Mouse (Mus musculus) WW6 (cell line): ENCODE measurements around the gene Impg2.

Experiments used
- DNase-seq: peaks from one replicate; pipeline ENCODE4 v3.0.0-alpha.2; 2013; ENCODE audit warnings: low read depth, low spot score

Impg2 gene

DNA sequence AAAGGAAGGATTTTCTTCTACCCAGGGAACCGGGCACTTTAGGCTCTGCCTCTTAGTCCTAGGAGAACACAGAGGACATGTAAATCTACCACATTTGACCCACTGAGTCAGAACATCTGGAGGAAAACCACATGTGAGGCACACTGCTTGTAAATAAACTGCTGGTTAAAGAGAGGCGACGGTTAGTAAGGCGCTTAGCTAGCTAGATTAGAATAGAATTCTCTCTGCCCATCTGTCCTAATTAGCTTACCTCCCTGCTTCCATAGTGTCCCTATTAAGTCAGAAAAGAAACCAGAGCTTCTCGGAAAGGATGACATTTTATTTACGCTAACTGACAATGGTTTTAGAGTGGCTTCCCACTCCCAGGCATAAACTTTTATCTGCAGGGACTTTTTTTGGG lies at the start of gene Impg2:
TSS of gene Impg2 (plus strand) at position 263 of the 400 bp plus-strand sequence.
- DNase-seq: no peak

DNA sequence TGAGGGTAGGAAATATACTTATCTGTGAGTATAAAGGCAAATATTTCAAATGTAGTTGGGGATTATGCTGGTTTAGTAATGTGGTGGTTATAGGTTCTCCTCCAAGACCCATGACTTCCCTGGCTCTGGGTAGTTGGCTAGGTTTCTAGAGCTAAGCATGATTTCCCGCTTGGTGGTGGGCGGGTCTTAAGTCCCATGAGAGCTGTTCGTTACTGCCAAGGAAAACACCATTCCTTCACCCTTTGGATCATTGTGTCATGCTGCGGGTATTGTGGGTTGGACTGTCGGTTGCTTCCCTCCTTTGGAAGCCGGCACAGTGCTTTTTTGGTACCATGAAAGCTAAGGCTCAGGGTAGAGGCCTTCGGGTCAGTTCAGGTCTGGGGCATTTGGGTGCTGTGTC lies 40.6 kb upstream of the Impg2 start:
- DNase-seq: no peak

DNA sequence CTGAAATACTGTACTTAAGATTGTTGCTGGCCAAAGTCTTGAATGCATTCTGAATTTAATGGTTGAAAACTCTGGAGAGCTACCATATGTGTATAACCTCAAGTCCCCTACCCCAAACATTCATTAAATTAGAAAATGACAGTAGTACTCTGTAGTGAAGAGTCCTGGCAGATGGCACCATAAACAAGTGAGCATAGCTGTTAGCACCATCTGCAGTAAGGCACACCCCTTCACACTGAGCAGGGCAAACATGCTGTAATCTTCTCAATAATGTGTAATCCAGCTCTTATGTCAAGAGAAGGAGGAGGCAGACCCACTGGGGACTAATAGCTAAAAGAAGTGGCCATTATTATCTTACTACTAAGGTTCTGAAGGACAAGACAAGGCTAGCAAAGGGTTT lies 33.9 kb upstream of the Impg2 start:
- no peak for DNase-seq

DNA sequence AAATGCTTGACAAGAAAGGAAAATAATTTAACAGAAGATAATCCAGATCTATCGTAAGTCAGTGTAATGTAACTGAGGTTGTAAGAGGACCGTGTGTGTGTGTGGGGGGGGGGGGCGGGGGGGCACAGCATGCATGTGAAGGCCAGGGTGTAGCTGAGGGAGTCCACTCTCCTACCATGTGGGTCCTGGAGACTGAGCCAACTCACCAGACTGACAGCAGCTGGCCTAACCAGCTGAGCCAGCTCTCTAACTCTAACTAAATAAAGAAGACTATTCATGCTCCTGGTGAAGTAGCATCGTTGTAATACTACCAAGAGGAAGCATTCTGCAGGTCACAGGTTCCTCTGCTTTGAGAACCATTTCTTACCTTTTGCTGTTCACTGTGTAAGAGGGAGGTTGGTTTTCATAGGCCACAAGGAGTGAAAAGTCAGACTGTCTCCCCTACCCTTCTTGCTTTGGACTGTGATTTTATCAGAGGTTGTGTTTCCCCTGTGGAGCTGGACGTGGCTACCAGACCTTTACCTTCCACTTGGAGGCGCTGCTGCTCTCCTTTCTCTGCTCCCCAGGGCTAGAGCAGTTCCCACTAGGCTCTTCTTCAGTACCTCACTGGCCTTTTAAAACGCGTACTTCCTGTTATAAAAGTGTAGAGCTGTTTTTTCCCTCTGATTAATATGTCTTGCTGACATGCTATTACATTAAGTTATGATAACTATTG lies 28.1 kb upstream of the Impg2 start:
- DNase-seq: peak; percentile 40

DNA sequence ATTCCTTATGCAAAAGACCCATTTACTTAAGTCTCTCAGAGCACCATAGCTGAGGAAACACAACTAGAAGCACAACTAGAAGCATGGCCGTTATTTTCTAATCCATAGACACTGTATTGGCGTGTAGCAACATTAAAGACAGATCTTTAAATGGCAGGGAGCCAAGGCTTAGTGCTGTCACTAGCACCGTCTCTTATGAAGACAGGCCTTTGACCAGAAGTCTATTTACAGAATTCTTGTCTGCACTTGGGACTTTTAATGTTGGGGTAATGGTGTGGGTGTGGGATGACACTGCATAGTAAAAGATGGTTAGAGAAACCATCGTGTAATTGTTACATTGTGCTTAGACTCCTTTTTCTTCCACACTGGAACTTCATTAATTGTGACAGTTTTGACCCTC lies 17.2 kb upstream of the Impg2 start:
- DNase-seq: no peak

DNA sequence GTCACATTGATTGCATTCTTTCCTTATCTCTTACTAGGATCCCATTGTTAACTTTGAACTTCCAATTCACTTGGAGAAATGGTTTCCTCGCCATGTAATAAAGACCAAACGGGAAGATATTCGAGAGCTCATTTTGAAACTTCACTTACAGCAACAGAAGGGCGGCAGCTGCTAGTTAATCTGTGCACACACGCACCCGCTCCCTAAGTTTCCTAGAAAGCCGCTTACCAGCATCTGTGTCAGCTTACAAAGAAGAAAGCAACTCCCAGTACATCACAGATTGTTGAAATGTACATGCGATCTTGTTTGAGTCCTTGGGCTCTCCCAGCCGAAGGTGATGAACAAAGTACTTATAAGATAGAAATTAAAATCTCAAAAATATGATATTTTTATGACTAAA lies 15.9 kb upstream of the Impg2 start:
- no peak for DNase-seq

DNA sequence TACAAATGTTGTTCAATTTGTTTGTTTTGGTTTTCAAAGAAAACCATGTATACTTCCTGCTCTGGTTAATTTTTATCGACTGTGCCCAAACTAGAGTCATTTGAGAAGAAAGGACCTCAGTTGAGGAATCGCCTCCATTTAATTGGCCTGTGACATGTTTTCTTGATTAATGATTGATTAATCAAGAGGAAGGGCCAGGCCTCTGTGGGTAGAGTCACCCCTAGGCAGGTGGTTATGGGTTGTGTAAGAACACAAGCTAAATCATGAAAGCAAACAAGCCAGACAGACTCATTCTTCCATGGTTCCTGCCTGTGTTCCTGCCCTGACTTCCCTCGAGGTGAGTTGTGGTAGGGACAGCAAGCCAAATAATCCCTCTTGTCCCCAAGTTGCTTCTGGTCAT lies 8.6 kb downstream of the Impg2 start:
- no peak for DNase-seq

DNA sequence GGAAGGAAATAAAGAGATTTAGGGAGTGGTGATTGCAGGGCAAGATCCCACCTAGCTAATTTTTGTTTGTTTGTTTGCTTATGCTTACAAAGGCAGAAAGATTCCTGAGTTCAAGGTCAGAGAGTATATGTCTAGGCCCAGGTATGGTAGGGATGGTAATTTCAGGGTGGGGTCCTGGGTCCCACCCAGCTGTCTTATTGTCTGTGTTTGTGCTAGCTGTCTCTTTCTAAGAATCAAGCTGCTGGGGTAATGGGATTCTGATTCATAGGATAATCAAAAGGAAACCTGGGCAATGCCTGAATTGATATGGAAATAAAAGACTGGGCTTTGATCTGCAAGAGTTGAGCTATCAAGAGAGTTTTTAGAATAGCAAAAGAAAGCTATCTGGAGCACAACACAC lies 23.6 kb downstream of the Impg2 start:
- no peak for DNase-seq

DNA sequence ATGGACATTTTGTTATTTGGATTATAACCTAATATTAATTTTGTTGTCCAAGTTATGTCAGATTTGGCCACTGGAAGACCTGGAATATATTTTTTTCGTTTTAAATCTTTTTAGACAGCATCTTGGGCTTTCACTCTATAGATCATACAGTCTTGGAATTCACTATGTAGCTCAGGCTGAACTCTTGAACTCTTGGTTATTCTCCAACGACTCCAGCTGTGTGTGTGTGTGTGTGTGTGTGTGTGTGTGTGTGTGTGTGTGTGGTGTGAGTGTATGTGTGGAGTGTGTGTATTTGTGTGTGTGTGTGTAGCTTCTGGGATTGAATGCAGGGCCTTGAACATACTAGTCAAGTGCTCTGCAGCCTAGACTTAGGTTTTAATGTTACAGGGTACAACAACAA lies 25.3 kb downstream of the Impg2 start:
- no peak for DNase-seq

DNA sequence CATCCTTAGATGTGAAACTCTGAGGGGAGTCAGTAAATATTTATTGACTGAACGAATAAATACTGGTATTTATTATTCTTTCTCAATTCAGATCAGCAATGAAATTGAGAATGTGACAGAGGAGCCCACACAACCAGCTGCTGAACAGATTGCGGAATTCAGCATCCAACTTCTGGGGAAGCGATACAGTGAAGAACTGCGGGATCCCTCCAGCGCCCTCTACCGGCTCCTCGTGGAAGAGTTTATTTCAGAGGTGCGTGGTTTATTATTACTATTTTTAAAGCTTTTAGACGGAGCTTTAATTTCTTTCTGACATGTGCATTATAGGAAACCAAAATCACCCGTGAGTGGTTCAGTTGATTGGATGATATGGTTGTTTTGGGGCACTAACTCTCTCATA lies 27.2 kb downstream of the Impg2 start:
- DNase-seq: no peak

DNA sequence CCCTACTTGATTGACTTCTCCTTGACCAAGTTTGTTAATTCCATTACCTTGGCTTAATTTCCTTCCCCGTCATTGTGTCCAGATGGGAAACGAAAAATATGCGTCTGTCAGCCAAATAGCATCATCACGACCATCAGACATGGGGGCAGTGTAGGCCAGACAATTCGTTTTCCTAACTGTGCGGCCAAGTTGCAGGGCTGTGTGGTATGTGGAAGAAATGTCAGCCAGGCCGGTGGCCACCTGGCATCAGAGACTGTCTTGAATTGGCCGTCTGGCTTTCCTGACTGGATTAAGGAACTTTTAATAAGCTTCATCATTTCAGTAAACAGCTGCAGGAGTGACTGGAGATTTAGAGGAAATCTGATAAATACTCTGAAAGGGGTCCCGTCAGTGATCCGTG lies 28.6 kb downstream of the Impg2 start:
- no peak for DNase-seq

DNA sequence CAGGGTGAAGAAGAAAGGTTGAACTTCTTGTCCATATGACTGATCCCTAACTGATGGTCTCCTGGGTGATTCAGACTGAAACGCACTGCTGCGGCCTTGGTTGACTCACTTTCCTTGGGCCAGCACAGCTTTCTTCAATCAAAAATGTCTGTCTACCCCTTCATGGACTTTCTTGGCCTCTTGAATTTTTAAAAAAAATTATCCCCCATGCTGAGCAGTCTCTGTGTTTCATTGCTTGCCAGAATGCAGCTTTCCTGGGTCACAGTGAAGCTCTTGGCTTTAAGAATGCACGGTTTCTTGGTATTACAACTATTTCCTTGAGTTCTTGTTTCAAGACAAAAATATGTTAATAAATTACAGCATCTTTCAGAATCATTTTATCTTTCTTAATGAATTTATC lies 41.9 kb downstream of the Impg2 start:
- no peak for DNase-seq

DNA sequence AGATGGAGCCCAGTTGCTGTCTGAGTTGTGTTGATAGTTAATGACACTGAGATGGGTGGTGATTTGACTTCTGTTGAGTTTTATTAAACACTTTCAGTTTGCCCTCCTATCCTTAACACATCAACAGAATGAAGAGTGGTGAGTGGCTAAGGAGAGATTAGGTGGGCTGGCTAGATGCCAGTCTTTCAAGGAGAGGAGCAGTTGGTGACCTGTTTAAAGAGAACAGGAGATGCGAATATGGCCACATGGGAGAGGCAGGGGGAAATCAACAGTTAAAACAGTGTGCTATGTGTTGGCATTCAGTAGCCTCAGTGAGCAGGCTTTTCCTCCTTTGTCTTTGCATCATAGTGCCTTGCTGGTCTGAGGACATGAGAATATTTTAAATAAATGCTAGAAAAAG lies 69.8 kb downstream of the Impg2 start:
- DNase-seq: no peak

DNA sequence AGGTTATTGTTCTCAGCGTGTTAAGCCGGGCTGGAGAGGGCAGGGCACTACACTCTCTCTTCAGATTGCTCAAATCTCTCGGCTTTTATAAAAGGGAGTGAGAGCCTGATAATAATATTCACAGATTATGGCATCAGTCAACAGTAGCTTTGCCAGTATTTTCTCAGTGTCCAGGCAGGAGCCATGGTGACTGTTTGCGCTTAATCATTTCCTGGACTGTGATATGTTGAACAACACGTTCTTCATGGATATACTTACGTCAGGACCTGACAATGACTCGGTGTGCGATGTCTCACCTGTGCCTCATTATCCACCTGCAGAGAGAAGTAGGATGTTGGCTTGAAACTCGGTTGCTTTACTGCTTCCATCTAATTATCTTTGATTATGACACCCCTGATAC lies 74.9 kb downstream of the Impg2 start:
- DNase-seq: no peak

DNA sequence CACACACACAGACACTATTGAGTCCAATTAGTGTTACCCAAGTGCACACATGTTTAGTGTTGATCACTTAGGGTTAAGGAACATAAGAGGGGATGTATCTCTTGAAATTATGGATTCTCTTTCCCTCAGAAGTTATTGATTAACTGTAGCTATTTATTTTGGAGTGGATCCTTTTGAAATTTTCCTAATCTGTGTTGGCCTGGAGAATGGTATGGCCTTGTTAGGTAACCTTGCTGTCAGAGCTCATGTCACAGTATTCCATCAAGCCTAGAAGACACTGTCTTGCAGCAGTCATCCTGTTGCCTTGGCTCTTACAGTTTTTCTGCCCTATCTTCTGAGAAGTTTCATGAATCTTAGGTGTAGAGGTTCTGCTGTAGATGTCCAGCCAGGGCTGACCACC lies 75.6 kb downstream of the Impg2 start:
- no peak for DNase-seq

DNA sequence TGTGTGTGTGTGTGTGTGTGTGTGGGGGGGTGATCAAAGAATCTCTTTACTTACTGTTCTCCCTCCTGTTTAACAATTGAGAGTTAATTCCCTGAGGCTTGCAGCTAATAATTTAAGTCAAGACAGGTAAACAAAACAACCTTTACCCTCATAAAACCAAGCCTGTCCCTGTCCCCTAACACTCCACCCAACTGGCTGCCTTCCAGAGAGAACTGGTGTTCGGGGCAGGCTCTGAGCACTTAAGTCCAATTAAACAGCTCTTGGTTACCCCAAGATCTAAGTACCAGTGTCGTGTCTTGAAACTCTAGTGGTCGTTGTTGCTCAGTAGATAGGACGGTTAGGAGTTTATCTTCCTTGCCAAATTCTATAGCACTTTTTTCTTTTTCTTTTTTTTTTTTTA lies 77.2 kb downstream of the Impg2 start:
- no peak for DNase-seq

DNA sequence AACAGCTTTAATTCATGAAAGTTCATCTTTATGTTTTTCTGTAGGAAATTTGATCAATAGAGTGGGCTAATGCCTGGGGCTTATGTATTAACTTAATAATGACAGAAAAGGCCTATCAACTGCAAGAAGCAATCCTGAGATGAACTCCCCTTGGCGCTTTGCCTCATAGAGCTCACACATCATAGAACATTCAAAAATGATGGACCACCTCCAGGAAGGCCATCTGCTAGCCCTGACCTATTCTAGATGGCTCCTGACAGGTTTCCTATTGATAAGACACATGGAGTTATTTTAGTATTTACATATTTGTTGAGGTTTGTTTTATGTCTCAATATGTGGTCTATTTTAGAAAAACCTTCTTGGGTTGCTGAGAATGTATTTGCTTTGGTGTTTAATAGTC lies 79.2 kb downstream of the Impg2 start:
- DNase-seq: no peak

DNA sequence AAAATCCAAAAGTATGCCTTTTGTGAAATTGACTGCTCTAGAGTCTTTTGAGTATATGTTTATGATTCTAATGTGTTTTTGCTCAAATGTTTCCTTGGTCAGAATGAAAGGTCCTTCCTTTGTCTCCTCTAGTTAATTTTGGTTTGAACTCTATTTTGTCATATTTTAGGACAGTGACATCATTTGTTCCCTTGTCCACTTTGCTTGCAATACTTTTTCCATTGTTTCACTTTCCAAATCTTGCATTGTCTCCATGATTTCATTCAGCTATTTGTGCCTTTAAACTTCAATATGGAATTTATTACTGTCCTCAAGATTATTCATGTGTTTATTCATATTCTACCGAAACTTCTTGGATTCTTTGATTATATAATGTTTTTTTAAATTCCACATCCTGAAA lies 79.8 kb downstream of the Impg2 start:
- no peak for DNase-seq

DNA sequence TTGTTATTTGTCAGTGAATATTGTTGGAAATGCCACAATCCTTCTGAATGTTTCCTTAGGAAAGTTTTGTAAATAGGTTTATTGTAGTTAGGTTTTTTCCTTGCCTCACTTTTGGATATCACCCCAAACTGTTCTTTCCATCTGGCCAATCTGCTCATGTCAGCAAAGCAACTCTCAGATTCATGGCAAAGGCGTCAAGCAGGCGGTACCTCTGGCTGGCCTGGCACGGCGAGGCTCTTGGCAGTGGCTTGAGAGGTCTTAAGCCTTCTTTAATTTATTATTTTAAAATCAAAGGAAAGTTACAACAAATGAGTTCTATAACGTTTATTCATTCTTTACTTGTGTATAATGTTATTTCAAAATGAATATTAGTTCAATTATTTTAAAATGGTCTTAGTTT lies 82.0 kb downstream of the Impg2 start:
- DNase-seq: no peak

DNA sequence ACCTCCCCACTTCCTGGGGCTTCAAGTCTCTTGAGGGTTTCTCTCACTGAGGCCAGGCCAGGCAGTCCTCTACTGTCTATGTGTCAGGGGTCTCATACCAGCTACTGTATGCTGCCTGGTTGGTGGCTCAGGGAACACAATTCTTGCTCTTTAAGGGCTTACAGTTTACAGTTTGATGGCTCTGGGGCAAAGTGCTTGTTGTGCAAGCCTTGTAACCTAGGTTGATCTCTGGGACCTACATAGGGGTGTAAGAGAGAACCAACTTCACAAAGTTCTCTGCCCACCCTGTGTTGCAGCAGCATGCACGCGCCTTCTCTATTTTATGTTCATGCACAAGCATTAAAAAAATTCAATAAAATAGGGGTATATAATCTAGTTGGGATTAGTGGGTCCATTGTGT lies 82.9 kb downstream of the Impg2 start:
- DNase-seq: no peak

DNA sequence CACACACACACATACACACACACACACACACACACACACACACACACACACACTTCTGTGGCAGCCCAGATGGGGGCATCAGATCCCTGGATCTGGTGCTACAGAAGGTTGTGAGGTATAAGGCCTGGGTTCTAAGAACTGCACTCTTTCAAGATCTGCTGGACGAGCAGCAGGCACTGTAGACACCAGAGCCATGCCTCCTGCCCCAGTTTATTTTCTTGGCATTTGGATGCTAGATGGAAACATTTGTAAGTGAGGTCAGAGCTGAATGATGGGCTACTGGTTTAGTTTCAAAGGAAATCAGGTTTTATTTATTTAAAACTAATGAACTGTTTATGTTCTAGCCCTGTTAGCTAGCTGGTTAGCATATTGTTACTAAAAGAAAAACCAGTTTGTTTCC lies 90.8 kb downstream of the Impg2 start:
- DNase-seq: no peak

DNA sequence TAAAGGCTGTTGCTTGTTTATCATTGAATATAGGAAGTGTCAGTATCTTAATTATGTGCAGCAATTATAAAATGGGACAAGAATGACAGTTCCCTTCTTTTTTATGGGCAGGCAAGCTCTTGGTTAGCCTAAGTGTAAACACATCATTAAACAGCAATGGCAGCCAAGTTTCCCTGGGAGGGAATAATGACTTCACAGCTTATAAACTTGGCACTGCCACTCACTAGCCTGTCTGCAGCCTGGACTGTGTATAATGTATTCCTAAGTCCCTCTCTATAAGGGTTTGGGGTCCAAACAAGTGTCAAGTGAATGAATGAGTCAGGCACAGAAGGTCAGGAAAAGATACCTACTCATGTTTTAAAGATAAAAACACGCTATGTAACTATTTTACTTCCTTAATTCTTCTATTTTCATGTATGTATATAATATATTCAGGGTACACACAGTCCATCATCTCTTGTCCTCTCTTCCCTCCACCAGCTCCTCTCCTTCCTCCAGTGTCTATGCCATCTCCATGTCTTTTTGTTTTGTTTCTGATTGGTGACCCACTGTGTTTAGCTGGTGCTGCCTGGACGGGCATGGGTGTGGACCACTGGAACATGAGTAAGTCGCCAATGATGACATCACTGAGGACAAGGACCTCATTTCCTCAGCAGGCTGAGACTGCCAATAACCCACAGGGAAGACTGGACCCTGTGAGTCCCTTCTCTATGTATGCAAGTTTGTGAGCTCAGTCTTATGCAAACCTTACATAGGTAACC lies 92.0 kb downstream of the Impg2 start:
- no peak for DNase-seq

DNA sequence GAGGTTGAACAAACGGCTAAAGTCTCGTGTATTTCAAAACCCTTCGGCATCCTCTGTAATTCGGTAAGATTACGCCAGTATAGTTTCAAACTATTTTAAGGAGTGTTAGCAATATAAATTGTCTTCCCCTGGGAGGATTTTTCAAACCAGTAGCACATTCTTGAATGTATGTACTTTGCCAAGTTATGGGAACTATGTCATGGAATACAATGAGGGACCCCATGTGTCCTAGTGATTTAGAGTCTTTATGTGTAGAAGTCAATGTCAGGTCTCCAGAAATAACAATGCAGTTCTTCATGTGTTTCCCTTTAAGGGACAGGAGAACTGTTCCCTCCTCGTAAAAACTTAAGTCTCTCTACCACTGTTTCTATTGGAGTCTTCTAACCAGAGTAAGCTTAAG lies 94.1 kb downstream of the Impg2 start:
- DNase-seq: no peak

DNA sequence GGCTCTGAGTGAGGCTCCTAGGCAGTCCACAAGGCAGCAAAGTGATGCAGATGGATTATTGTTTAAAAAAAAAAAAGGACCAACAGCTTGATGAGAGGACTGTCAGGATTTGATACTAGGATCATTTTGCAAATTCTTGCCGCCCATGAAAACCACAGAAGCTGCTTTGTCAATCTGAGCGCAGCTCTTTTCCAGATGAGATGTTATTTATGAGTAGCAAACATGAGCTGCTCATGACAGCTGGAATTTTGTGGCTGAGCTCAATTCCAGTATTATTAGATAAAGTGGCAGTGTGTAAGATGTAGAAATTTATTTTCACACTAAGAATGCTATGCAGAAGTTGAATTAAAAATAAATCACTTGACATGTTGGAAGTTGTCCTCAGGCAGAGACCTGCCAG lies 94.7 kb downstream of the Impg2 start:
- no peak for DNase-seq
